Mouse (Mus musculus): ENCODE results near the gene Diexf.

The Diexf gene

GRCm38 (mm10) chr1:193129786-193130455 lies at the start of gene Diexf:
Gene Diexf (minus strand): TSS chr1:193130272.
- CTCF ChIA-PET, result interaction anchor here (0.7 kb wide), 1 partner anchor 52 kb away, joined by 18 read pairs; no protein-coding TSS in a partner anchor

GRCm38 (mm10) chr1:193174143-193174733 lies 44.2 kb upstream of the Diexf start:
- CTCF ChIA-PET, result interaction anchor here (0.5 kb wide), 1 partner anchor 210 kb away, joined by 3 read pairs; no protein-coding TSS in a partner anchor

DNA sequence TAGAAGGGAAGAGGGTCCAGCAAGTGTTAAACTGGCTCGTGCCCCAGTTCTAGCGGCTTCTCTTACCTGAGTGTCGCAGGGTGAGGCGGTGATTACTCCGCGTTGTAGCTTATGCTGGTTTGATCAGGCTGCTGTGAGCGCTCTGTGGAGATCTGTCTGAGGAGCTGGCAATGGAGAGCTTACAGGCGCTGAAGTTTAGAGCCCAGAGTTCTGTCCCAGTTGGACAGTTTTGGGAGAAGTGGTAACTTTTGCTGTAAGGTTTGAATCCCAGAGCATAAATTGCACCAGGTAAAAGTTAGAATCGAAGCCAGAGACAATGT lies 43.7 kb upstream of the Diexf start:
- CTCF ChIA-PET, result interaction anchor here (0.6 kb wide), 1 partner anchor 20 kb away, joined by 4 read pairs; no protein-coding TSS in a partner anchor

- CTCF ChIA-PET, result interaction anchor here (0.6 kb wide), 1 partner anchor 20 kb away, joined by 4 read pairs; no protein-coding TSS in a partner anchor
Observed at GRCm38 (mm10) chr1:193172991-193173809, 43.1 kb upstream of the Diexf start.

DNA sequence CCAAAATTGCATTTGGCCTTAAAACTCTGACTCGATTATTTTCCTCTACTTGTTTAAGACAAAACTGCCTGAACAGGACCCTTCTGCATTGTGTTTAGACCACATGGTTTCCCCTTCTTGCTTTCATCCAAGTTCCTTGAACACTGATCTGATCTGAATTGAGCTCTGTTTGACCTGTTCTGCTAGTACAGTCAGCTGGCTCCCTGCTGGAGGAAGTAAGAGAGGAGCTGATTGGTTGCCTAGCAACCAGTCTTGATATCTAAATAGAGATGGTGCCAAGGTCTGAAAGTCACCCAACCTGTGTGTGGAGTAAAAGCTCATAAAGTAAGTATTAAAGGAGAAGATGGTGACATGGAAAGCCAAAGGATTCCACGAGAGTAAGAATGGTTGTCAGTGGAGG lies 39.8 kb upstream of the Diexf start:
- CTCF ChIA-PET, result no interaction called here

DNA sequence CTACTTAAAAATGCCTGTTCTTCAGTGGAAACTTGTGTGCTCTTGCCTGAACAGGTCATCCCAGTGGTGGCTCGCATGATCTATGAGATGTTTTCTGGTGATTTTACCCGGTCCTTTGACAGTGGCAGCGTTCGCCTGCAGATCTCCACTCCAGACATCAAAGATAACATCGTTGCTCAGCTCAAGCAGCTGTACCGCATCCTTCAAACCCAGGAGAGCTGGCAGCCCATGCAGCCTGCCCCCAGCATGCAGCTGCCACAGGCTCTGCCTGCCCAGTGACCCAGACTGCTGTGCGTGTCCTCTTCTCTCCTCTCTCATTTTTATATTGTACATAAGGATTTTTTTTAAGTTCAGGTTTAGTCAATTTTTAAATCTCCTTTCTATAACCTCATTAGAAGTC lies 39.2 kb upstream of the Diexf start:
- CTCF ChIA-PET, result no interaction called here

- CTCF ChIA-PET, result no interaction called here
Observed at GRCm38 (mm10) chr1:193167746-193168145, 37.7 kb upstream of the Diexf start, which contains the start of gene A130010J15Rik. Gene A130010J15Rik (plus strand): TSS chr1:193168046.

- CTCF ChIA-PET, result no interaction called here
Observed at GRCm38 (mm10) chr1:193160317-193161032, 30.4 kb upstream of the Diexf start.

GRCm38 (mm10) chr1:193159613-193160012 lies 29.5 kb upstream of the Diexf start:
- CTCF ChIA-PET, result no interaction called here

- CTCF ChIA-PET, result no interaction called here
Observed at GRCm38 (mm10) chr1:193159163-193159562, 29.1 kb upstream of the Diexf start.

GRCm38 (mm10) chr1:193157111-193157492 lies 27.0 kb upstream of the Diexf start:
- CTCF ChIA-PET, result no interaction called here

DNA sequence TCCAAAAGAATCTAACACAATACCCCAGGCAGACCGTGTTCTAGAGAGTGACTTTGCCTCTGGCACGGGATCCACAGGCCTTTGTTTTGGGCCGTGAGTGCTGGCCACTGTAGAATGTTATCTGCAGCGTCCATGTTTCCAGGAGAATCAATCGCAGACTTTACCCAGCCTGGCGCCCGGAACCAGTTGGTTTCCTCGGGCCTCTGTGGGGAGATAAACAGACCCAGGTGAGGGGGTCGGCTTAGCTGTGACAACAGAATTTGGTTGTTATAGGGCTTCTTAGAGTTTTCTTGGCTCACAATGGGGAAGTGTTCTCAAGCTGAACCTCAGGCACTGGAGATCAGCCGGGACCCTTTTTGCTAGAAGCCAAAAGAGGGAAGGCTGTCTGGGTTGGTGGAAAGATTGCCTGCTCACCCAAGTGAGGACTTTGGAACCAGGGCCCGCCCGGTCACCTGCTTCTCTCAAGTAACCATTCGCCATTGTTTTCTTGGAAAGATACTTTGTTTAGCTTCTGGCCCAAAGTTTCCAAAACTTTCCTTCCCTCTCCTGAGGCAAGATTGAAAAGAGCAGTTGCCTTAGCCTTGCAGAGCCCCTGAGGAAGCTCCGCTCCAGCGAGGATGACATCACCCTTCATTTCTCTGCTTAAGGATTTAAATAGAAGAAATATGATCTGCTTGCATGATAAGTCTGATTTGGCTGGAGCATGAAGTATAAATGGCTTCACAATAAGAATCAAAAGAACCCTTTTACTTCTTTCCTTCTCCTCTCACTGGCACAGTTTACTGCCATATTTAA lies 26.4 kb upstream of the Diexf start:
- CTCF ChIA-PET, result no interaction called here

DNA sequence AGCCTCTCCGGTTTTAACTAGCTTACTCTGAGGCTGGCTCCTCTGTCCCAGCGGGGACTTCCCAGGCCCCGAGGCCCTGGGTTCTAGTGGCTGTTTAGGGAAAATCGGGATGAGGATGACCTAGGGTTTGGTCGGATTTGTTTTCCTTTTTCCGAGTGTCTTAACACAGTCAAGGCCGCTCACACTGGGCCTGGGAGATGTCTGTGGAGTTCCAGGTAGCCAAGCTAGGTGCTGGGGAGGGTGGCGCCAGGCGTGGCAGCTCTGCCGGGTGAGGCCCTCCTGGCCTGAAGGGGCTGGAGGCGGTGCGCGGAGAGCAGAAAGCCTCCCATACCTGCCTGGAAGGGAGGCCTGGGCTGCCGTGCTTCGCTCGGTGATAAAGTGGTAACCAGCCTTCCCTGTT lies 23.5 kb upstream of the Diexf start:
- CTCF ChIA-PET, result no interaction called here

GRCm38 (mm10) chr1:193152872-193153271 lies 22.8 kb upstream of the Diexf start, which contains the start of gene Irf6:
Gene Irf6 (plus strand): TSS chr1:193153111.
- CTCF ChIA-PET, result no interaction called here

- CTCF ChIA-PET, result interaction anchor here (0.6 kb wide), 1 partner anchor 1705 kb away, joined by 3 read pairs; no protein-coding TSS in a partner anchor
Observed at GRCm38 (mm10) chr1:193151134-193151533, 21.1 kb upstream of the Diexf start.

GRCm38 (mm10) chr1:193149231-193149630 lies 19.2 kb upstream of the Diexf start:
- CTCF ChIA-PET, result interaction anchor here (0.7 kb wide), 1 partner anchor 307 kb away, joined by 3 read pairs; no protein-coding TSS in a partner anchor

- CTCF ChIA-PET, result no interaction called here
Observed at GRCm38 (mm10) chr1:193146416-193146815, 16.3 kb upstream of the Diexf start.

DNA sequence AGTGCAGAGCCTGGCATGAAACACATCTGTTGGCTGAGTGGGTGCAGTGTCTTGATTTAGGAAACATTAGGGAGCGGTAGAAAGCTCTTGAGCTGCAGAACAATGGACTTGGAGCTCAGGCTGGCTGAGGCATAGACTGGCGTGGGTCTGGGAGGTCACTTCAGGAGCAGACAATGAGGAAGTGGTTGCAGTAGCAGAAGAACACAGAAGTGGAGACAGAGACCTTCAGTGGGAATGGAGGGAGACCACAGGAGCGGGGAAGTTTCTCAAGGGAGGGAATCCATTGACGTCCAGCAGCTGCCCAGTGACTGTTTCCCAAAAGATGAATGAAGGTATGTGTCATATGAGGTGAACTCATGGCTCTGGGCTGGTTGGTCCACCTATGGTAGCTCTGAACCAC lies 15.0 kb upstream of the Diexf start:
- CTCF ChIA-PET, result no interaction called here

- CTCF ChIA-PET, result no interaction called here
Observed at GRCm38 (mm10) chr1:193144516-193144915, 14.4 kb upstream of the Diexf start.

GRCm38 (mm10) chr1:193142517-193143062 lies 12.5 kb upstream of the Diexf start:
- CTCF ChIA-PET, result no interaction called here

GRCm38 (mm10) chr1:193141118-193141517 lies 11.0 kb upstream of the Diexf start:
- CTCF ChIA-PET, result no interaction called here

Data from spleen, embryonic (tissue).